Mouse (Mus musculus) liver, adult 2 months (tissue): ENCODE data around the gene Tent2. TPM values are rescaled to one million over a fixed set of nuclear protein-coding genes. Genes with fewer than 3 reads are reported as not detected.

ENCODE experiments used
- DNase-seq: peaks from one replicate; pipeline ENCODE4 v3.0.0-alpha.2; 2011; ENCODE audit warnings: low read depth, low spot score; ENCODE audit errors: extremely low read depth
- H3K27ac ChIP-seq: fragments of 200-500 bp; replicated peaks from 2 replicates; pipeline ENCODE4 v1.5.1; 2012; ENCODE audit warnings: low read depth, mild to moderate bottlenecking, control low read depth, inconsistent platforms, low read length; ENCODE audit not compliant: insufficient read depth
- H3K27me3 ChIP-seq: fragments of 200-500 bp; 2 replicates; pipeline ENCODE4 v1.6.1; 2012; ENCODE audit warnings: mild to moderate bottlenecking, moderate library complexity, low read length, inconsistent platforms; ENCODE audit not compliant: control insufficient read depth, insufficient read depth
- H3K36me3 ChIP-seq: fragments of 200-500 bp; 2 replicates; pipeline ENCODE4 v1.6.1; 2012; ENCODE audit warnings: low read length, inconsistent platforms; ENCODE audit not compliant: control insufficient read depth, insufficient read depth
- H3K4me1 ChIP-seq: fragments of 200-500 bp; 2 replicates; pipeline ENCODE4 v1.6.1; 2011; ENCODE audit warnings: low read length; ENCODE audit not compliant: control insufficient read depth, insufficient read depth
- H3K4me3 ChIP-seq: fragments of 200-500 bp; 2 replicates; pipeline ENCODE4 v1.5.1; 2011; ENCODE audit warnings: low read depth, mild to moderate bottlenecking, control low read depth, low read length, moderate library complexity; ENCODE audit not compliant: insufficient read depth
- H3K79me2 ChIP-seq: fragments of 200-500 bp; 2 replicates; pipeline ENCODE4 v1.6.1; 2012; ENCODE audit warnings: inconsistent platforms, mild to moderate bottlenecking, low read length, moderate library complexity; ENCODE audit not compliant: control insufficient read depth, insufficient read depth
- H3K9ac ChIP-seq: fragments of 200-500 bp; 2 replicates; pipeline ENCODE4 v1.6.1; 2012; ENCODE audit warnings: low read depth, mild to moderate bottlenecking, control low read depth, inconsistent platforms, low read length
- CTCF ChIP-seq: fragments of 200-500 bp; IDR thresholded peaks from 2 replicates; pipeline ENCODE4 v1.5.1; 2011; ENCODE audit warnings: low read depth, low read length, control low read depth
- POLR2A ChIP-seq: fragments of 200-500 bp; IDR thresholded peaks from 2 replicates; pipeline ENCODE4 v1.6.1; 2011; ENCODE audit warnings: low read length, control low read depth; ENCODE audit not compliant: insufficient read depth; ENCODE audit errors: extremely low read depth
- WGBS: fragments of 180-500 bp; shearing (Covaris S2); methylation state at CpG from one replicate; pipeline ENCODE4 v1.1.7; 2018; 5-methylcytosine and 5-hydroxymethylcytosine counted together
- polyA plus RNA-seq: library from polyadenylated mRNA; depleted of rRNA; stranded (reverse); fragments of >200 nt; gene quantifications from 2 replicates; pipeline ENCODE4 v1.2.3, GENCODE M21; 2012
- total RNA-seq: library from RNA; depleted of rRNA; stranded (reverse); fragments of >200 nt; gene quantifications from 2 replicates; pipeline ENCODE4 v1.2.3, GENCODE M21; 2014

Gene Tent2
- total and polyA plus RNA-seq, 2 experiments = 9.3 to 25.0 TPM

- H3K9ac ChIP-seq = no peak overlapping the region
- peak; percentile 90 for DNase-seq
- no peak for TF ChIP-seq POLR2A
- no peak for TF ChIP-seq CTCF
- H3K79me2 ChIP-seq = no peaks in the 10 kb centered on the region
- H3K4me3 ChIP-seq = no peak overlapping the region
- WGBS = 21% methylated on average over 4 of the region's 4 CpGs
- H3K36me3 ChIP-seq = no peaks in the 10 kb centered on the region
- H3K27me3 ChIP-seq = no peaks in the 10 kb centered on the region
- H3K4me1 ChIP-seq = peaks cover 14% of the 10 kb centered on the region
- peak overlapping the region; percentile 75 for H3K27ac ChIP-seq
Measured at GRCm38 (mm10) chr13:93234267-93235039, 42.3 kb upstream of the Tent2 start.

DNA sequence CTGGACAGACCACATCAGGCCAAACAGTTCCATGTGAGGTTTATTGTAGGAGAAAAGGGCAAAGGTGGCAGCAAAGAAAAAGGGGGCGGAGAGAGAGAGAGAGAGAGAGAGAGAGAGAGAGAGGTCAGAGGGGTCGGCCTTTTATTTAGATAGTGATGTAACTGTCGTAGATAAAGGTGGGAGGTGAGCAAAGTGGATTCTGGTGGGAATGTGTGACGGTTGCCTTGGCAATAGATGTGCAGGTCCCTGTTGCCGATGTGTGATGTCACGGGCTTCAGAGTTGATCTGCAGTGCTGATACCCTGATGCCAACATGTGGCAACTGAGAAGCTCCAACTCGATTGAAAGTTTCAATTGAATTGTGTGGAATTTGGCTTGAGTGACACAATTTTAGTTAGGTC is 40.1 kb upstream of the Tent2 start:
- no peak overlapping the region for H3K9ac ChIP-seq
- no peaks in the 10 kb centered on the region for H3K79me2 ChIP-seq
- peak; percentile 44 for DNase-seq
- H3K27ac ChIP-seq = no peak overlapping the region
- H3K4me1 ChIP-seq = peaks cover 7% of the 10 kb centered on the region
- WGBS = 31% methylated on average over 7 of the region's 7 CpGs
- no peak overlapping the region for H3K4me3 ChIP-seq
- no peaks in the 10 kb centered on the region for H3K36me3 ChIP-seq
- H3K27me3 ChIP-seq = no peaks in the 10 kb centered on the region
- TF ChIP-seq POLR2A = no peak
- no peak for TF ChIP-seq CTCF

DNA sequence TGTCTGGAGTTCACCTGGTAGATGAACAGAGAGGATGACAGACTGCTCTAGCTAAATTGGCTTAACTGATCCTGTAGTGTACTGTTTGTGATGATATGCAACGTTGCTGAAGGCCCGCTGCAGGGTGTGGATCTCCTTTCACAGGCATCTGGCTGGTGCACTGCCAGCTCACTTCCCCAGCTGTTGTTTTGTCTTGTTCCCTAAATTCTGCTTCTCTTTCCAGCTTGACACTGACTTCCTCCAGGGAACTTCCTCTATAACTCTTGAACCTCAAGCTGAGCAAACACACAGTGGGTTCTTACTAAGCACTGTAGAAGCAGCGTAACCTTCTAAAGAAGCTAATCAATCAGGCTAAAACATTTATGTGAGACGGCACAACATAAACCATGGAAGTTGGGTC is 38.8 kb upstream of the Tent2 start:
- Histone ChIP-seq H3K9ac (no peak overlapping the region), H3K4me1 (peaks cover 5% of the 10 kb centered on the region; the same call in 1 of the 2 replicates), H3K36me3 (no peaks in the 10 kb centered on the region), H3K4me3 (no peak overlapping the region), H3K79me2 (no peaks in the 10 kb centered on the region), H3K27ac (0 out of 2 replicates have a peak overlapping the region, but pooled peaks have one; percentile 32), H3K27me3 (no peaks in the 10 kb centered on the region)
- peak; percentile 42 for DNase-seq
- WGBS = 72% methylated on average over 4 of the region's 4 CpGs
- TF ChIP-seq POLR2A = no peak
- TF ChIP-seq CTCF = no peak

DNA sequence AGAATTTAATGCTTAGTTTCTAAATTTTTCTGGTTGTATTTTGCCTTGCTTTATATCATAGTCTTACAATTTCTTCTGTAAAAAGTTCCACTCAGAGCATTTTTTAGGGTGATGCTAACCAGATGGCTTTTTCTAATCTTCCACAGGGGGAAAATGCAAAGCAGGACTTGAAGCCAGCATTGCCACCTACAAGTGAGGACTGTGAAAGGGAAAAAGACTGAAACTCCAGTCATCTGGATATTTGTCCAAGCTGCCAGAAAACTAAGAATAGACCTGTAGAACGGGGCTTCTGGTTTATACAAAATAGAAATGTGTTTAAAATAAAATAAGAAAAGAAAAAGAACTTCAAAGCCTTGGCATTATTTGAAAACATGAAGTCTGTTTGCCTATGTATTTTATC is 19.6 kb upstream of the Tent2 start:
- WGBS = 79% methylated on average over 1 of the region's 1 CpGs
- no peak overlapping the region for H3K27ac ChIP-seq
- no peak for TF ChIP-seq POLR2A
- no peak for TF ChIP-seq CTCF

DNA sequence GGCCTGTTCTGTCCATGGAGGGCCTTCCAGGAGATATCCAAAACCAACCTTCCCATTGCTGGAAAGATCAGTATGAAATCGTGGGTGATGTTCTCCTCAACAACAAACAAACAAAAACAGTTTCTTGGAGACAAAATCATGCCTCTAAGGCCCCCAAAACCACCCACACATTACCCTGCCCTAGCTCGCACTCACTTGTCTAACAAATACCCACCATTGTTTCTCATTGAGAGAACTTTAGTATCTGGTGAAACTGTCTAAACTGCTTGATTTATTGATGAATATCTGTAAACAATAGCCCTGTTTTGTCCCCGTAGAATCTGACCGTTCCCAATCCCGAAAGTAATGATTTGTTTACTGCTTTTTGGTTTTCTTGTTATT is 451 bp upstream of the Tent2 start:
- TF ChIP-seq POLR2A (no peak), CTCF (no peak)
- DNase-seq = no peak
- peak overlapping the region; percentile 56 for H3K27ac ChIP-seq
- H3K9ac ChIP-seq = peak overlapping the region; percentile 47; the same call in 1 of the 2 replicates
- no peaks in the 10 kb centered on the region for H3K27me3 ChIP-seq
- WGBS = 61% methylated on average over 5 of the region's 5 CpGs
- peaks cover 6% of the 10 kb centered on the region; the same call in 1 of the 2 replicates for H3K79me2 ChIP-seq
- peaks cover 5% of the 10 kb centered on the region for H3K4me1 ChIP-seq
- H3K4me3 ChIP-seq = peak overlapping the region; percentile 37; the same call in 1 of the 2 replicates
- 0 out of 2 replicates have a peak, but pooled peaks cover 2% of the 10 kb centered on the region for H3K36me3 ChIP-seq

More for the DNA sequence above, 19.6 kb upstream of the Tent2 start:
- H3K27me3 ChIP-seq = no peaks in the 10 kb centered on the region
- H3K79me2 ChIP-seq = no peaks in the 10 kb centered on the region
- no peak overlapping the region for H3K4me3 ChIP-seq
- DNase-seq = no peak
- no peaks in the 10 kb centered on the region for H3K36me3 ChIP-seq
- no peak overlapping the region for H3K9ac ChIP-seq
- no peaks in the 10 kb centered on the region for H3K4me1 ChIP-seq

GRCm38 (mm10) chr13:93189416-93189815 is 2.8 kb downstream of the Tent2 start:
- TF ChIP-seq CTCF (no peak), POLR2A (no peak)
- H3K27ac ChIP-seq = peak overlapping the region; percentile 29; the same call in 1 of the 2 replicates
- H3K9ac ChIP-seq = peak overlapping the region; percentile 12; the same call in 1 of the 2 replicates
- peaks cover 7% of the 10 kb centered on the region for H3K36me3 ChIP-seq
- peaks cover 5% of the 10 kb centered on the region for H3K4me1 ChIP-seq
- WGBS = 39% methylated on average over 2 of the region's 2 CpGs
- DNase-seq = peak; percentile 53
- no peak overlapping the region for H3K4me3 ChIP-seq
- H3K79me2 ChIP-seq = peaks cover 7% of the 10 kb centered on the region; the same call in 1 of the 2 replicates
- H3K27me3 ChIP-seq = no peaks in the 10 kb centered on the region
